Mouse (Mus musculus) limb, embryonic 11.5 days (tissue): ENCODE results near the gene 1600002K03Rik. TPM values are rescaled to one million over a fixed set of nuclear protein-coding genes. Genes with fewer than 3 reads are reported as not detected.
"Not testable (repeated sequence)": the region's sequence is repeated elsewhere in the genome, so short reads cannot be mapped to it uniquely, and the experiment has no call there.

ENCODE experiments used
- ATAC-seq: fragments of 200-750 bp; cut with Nextera tagmentation; 2 replicates; pipeline ENCODE4 v1.8.0; 2017; ENCODE audit warnings: low read depth; ENCODE audit not compliant: insufficient number of reproducible peaks, low FRiP score, low TSS enrichment
- DNase-seq: peaks from one replicate; pipeline ENCODE4 v3.0.0-alpha.2; 2015; ENCODE audit warnings: low spot score
- H3K27ac ChIP-seq: fragments of 300-500 bp; sonication (generic); replicated peaks from 2 replicates; pipeline ENCODE4 v1.5.1; 2014; ENCODE audit warnings: low read depth, mild to moderate bottlenecking, low read length
- H3K27me3 ChIP-seq: fragments of 300-500 bp; sonication (generic); 2 replicates; pipeline ENCODE4 v1.6.1; 2014; ENCODE audit warnings: mild to moderate bottlenecking, low read length, mixed read lengths; ENCODE audit not compliant: control insufficient read depth, insufficient read depth
- H3K36me3 ChIP-seq: fragments of 300-500 bp; sonication (generic); 2 replicates; pipeline ENCODE4 v1.6.1; 2014; ENCODE audit warnings: mild to moderate bottlenecking, low read length, moderate library complexity, mixed read lengths; ENCODE audit not compliant: control insufficient read depth, insufficient read depth
- H3K4me1 ChIP-seq: fragments of 300-500 bp; sonication (generic); 2 replicates; pipeline ENCODE4 v1.6.1; 2014; ENCODE audit warnings: low read length, mixed read lengths; ENCODE audit not compliant: control insufficient read depth, insufficient read depth
- H3K4me2 ChIP-seq: fragments of 300-500 bp; sonication (generic); 2 replicates; pipeline ENCODE4 v1.6.1; 2014; ENCODE audit warnings: low read depth, mild to moderate bottlenecking, moderate library complexity; ENCODE audit not compliant: severe bottlenecking
- H3K4me3 ChIP-seq: fragments of 300-500 bp; sonication (generic); 2 replicates; pipeline ENCODE4 v1.5.1; 2014; ENCODE audit warnings: low read depth, low read length
- H3K9ac ChIP-seq: fragments of 300-500 bp; sonication (generic); 2 replicates; pipeline ENCODE4 v1.6.1; 2014; ENCODE audit warnings: mild to moderate bottlenecking, low read length
- H3K9me3 ChIP-seq: fragments of 300-500 bp; sonication (generic); 2 replicates; pipeline ENCODE4 v1.6.1; 2016; ENCODE audit warnings: low read length; ENCODE audit not compliant: control insufficient read depth
- WGBS: fragments of 180-500 bp; shearing (Covaris S2); extraction: QIAGEN DNeasy Blood & Tissue Kit; methylation state at CpG from one replicate; pipeline ENCODE4 v1.1.7; 2014; 5-methylcytosine and 5-hydroxymethylcytosine counted together
- polyA plus RNA-seq: library from polyadenylated mRNA; unstranded; fragments of >200 nt; fragmentation: Nextera tagmentation; extraction: Ambion mirVana; gene quantifications from 2 replicates; pipeline ENCODE4 v1.2.1, GENCODE M21; 2014

The 1600002K03Rik gene
- polyA plus RNA-seq, 1 experiment from 2014 or later = 5.9 TPM

DNA sequence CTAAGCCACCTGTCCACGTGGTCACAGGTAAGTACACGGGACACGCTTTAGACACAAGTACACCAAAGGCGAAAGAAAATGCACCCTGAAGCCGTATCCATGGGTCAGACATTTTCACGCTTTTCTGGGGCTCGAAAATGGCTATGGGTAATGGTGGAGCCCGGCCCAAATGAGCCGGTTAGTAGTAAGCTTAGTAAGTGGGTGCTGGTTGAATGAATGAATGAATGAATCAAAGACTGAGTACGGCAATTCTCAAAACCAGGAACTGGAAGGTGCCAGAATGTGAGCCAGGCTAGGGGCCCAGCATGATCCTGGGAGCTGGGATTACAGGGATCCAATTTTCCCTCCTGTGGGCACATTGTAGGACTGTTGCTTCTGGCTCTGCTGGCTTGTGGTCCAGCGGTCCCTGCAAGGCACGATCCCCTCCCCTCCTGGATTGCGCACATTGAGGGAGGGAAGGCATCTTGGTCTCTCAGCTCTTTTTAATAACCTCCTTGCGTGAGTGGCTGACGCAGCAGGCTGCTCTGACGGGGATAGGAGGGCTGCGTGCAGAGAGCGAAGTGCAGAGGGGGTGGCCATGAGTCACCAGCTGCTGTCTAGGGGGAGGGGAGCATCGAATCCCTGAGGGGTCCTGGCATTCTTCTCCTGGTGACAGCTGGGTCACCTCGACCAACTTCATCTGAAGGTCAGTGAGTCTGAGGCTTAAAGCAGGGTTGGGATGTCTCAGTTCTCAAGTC, 7.2 kb upstream of the 1600002K03Rik start, which contains the start of gene Cirbp:
Gene Cirbp (plus strand): TSS at position 594 of the 737 bp plus-strand sequence.
- Histone ChIP-seq H3K4me2 (peak within 1 kb of the TSS; percentile 83), H3K9me3 (no peaks in the 10 kb centered on the region), H3K4me3 (peak within 1 kb of the TSS; percentile 34), H3K27ac (no peak within 1 kb of the TSS), H3K9ac (peak within 1 kb of the TSS; percentile 32; the same call in 1 of the 2 replicates), H3K4me1 (peaks cover 48% of the 10 kb centered on the region), H3K27me3 (no peaks in the 10 kb centered on the region), H3K36me3 (peaks cover 8% of the 10 kb centered on the region; the same call in 1 of the 2 replicates)
- ATAC-seq = no peak
- 17% methylated on average over 20 of the region's 20 CpGs for WGBS
- DNase-seq = no peak

DNA sequence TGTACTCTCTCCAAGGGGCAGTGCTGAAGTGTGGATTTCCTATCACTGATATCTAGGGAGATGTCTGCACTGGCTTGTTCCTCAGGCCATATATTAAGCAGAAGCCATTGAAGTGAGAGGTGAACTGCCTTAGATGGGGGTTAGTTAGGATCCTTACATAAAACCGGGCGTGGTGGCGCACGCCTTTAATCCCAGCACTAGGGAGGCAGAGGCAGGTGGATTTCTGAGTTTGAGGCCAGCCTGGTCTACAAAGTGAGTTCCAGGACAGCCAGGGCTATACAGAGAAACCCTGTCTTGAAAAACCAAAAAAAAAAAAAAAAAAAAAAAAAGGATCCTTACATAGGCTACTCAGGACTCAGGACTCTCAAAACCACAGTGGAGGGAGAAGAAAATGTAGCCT, 6.6 kb upstream of the 1600002K03Rik start:
- H3K4me2 ChIP-seq, H3K4me3 ChIP-seq, DNase-seq: not testable (repeated sequence)

DNA sequence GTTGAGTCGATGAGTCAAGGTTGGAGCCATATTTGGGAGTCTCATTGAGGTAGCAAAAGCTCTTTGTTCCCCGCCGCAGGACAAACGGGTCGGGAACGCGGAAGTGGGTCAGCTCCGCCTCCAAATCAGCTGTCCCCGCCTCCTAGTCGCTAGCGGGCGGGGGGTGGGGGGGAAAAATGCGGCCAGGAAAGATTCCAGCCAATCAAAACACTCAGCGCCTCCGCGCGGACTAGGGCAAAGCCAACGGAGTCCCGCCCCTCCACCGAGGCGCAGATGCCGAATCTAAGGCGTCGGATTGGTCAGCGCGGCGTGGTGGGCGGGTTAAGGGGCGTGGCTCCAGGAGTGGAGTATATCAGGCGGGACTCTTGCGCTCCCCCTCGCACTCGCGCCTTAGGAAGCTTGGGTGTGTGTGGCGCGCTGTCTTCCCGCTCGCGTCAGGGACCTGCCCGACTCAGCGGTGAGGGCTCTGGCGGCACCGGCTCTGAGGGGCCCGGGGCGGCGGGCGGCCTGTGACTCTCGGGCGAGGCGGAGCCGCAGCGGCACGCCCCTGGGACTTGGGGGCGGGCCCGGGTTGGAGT, 5.2 kb upstream of the 1600002K03Rik start:
- Histone ChIP-seq H3K27ac (peak overlapping the region; percentile 99), H3K4me2 (peak overlapping the region; percentile 85), H3K9me3 (no peaks in the 10 kb centered on the region), H3K27me3 (no peaks in the 10 kb centered on the region), H3K4me3 (peak overlapping the region; percentile 92), H3K36me3 (peaks cover 19% of the 10 kb centered on the region), H3K4me1 (peaks cover 39% of the 10 kb centered on the region), H3K9ac (peak overlapping the region; percentile 99)
- DNase-seq = peak; percentile 99
- 1% methylated on average over 46 of the region's 55 CpGs for WGBS
- peak; percentile 89 for ATAC-seq

More for the DNA sequence above, 6.6 kb upstream of the 1600002K03Rik start:
- not testable (repeated sequence) for H3K9me3 ChIP-seq, H3K9ac ChIP-seq, ATAC-seq, H3K27ac ChIP-seq, H3K27me3 ChIP-seq
- WGBS = 74% methylated on average over 4 of the region's 4 CpGs
- Histone ChIP-seq H3K36me3 (peaks cover 13% of the 10 kb centered on the region; the same call in 1 of the 2 replicates), H3K4me1 (peaks cover 42% of the 10 kb centered on the region)

DNA sequence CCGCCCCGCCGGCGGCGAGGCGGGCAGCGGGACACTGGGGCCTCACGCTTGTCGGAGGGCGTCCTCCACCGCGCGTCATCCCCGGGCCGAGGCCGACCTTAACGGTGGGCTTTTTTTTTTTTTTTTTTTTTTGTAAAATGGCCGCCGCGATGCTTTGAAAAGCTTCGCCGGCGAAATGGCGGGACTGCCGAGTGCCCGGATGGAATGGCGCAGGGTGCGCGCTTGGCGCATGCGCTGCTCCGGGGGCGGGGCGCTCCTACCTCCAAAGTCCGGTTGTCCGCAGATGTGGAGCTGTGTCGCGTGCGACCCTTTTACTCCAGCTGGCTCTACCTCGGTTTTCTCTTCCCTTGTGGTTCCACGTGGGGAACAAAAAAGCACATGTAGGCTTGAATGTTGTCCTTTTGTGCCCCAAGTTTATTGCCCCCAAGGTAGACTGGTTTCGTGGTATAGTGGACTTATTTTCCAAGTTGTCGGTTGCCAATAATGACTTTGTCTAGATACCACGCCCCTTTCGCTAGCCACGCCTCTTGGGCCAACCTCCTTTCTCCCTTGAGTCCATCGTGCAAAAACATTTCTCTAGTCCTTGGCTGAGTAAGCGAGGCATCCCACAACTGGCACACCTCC, 4.6 kb upstream of the 1600002K03Rik start:
- Histone ChIP-seq H3K4me1 (peaks cover 34% of the 10 kb centered on the region), H3K27ac (peak overlapping the region; percentile 99), H3K4me3 (peak overlapping the region; percentile 92), H3K9me3 (no peaks in the 10 kb centered on the region), H3K27me3 (no peaks in the 10 kb centered on the region), H3K9ac (peak overlapping the region; percentile 99), H3K36me3 (peaks cover 19% of the 10 kb centered on the region), H3K4me2 (peak overlapping the region; percentile 85)
- DNase-seq (peak; percentile 97), ATAC-seq (peak; percentile 52)
- WGBS = under 1% methylated on average over 48 of the region's 48 CpGs

DNA sequence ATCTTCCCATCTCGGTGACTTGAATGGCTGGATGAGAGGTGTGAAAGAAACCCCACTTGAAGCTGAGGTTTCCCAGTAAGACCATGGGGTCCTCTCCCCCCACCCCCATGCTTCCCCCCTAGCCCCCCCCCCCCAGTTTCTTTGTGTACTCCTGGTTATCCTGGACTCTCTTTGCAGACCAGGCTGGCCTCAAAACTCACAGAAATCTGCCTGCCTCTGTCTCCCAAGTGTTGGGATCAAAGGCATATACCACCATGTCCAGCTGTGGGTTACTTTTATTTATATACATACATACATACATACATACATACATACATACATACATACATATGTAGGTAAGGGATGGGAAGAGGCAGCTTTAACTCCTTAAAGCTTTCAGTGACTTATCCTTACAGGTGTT, 3.7 kb upstream of the 1600002K03Rik start:
- peak overlapping the region; percentile 92; the same call in 1 of the 2 replicates for H3K4me3 ChIP-seq
- no peaks in the 10 kb centered on the region for H3K9me3 ChIP-seq
- H3K4me1 ChIP-seq = peaks cover 32% of the 10 kb centered on the region
- 79% methylated on average over 1 of the region's 1 CpGs for WGBS
- no peak overlapping the region; the same call in 1 of the 2 replicates for H3K9ac ChIP-seq
- H3K36me3 ChIP-seq = peaks cover 19% of the 10 kb centered on the region
- H3K4me2 ChIP-seq = peak overlapping the region; percentile 85
- DNase-seq = no peak
- no peak overlapping the region for H3K27ac ChIP-seq
- no peaks in the 10 kb centered on the region for H3K27me3 ChIP-seq
- no peak for ATAC-seq

DNA sequence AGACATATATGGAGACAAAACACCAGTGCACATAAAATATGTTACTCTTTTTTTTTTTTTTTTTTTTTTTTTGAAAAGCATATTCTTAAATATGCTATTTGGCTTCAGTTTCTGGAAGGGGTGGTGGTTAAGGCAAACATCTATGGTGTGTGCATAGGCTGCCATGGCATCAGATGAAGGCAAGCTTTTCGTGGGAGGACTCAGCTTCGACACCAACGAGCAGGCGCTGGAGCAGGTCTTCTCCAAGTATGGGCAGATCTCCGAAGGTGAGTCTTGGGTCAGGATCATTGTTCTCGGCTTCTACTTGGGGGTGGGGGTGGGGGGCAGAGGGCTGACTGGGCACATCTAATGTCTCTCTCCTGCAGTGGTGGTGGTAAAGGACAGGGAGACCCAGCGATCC, 3.1 kb upstream of the 1600002K03Rik start:
- Histone ChIP-seq H3K4me3 (no peak overlapping the region), H3K9me3 (no peaks in the 10 kb centered on the region), H3K9ac (no peak overlapping the region), H3K27ac (no peak overlapping the region), H3K4me2 (no peak overlapping the region), H3K4me1 (peaks cover 26% of the 10 kb centered on the region), H3K27me3 (no peaks in the 10 kb centered on the region), H3K36me3 (peaks cover 19% of the 10 kb centered on the region)
- 90% methylated on average over 7 of the region's 7 CpGs for WGBS
- no peak for DNase-seq
- ATAC-seq = no peak

DNA sequence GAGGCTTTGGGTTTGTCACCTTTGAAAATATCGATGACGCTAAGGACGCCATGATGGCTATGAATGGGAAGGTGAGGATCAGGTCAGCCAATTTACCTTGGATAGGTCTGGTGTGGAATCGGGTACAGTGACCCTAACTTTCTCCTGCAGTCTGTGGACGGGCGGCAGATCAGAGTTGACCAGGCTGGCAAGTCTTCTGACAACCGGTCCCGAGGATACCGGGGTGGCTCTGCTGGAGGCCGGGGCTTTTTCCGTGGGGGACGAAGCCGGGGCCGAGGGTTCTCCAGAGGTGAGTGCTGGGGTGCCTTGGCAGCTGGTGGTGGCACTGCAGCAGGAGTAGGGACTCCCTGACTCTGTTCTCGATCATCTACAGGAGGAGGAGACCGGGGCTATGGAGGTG, 2.7 kb upstream of the 1600002K03Rik start:
- Histone ChIP-seq H3K4me3 (no peak overlapping the region), H3K4me1 (peaks cover 24% of the 10 kb centered on the region), H3K36me3 (peaks cover 19% of the 10 kb centered on the region), H3K9me3 (no peaks in the 10 kb centered on the region), H3K4me2 (no peak overlapping the region), H3K27ac (no peak overlapping the region), H3K9ac (no peak overlapping the region), H3K27me3 (no peaks in the 10 kb centered on the region)
- no peak for DNase-seq
- WGBS = 96% methylated on average over 16 of the region's 16 CpGs
- no peak for ATAC-seq

DNA sequence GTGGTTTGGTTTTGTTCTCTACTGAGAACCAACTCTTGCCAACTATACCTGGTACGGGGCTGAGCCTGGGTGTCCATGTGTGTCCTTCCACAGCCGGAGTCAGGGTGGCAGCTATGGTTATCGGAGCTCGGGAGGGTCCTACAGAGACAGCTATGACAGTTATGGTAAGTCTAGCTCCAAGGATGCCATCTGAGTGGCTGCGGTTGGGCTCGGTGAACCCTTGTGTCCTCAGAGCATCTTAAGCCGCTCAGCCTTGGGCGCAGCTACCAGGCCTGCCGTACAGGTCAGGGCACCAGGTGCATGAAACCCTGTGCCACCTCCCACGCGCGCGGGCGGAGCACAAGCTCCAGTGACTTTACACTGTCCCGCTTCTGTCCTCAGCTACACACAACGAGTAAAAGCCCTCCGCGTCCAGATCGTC, 2.1 kb upstream of the 1600002K03Rik start:
- H3K27me3 ChIP-seq = no peaks in the 10 kb centered on the region
- no peak for ATAC-seq
- H3K9me3 ChIP-seq = no peaks in the 10 kb centered on the region
- WGBS = 96% methylated on average over 19 of the region's 19 CpGs
- H3K4me3 ChIP-seq = peak overlapping the region; percentile 6; the same call in 1 of the 2 replicates
- peaks cover 19% of the 10 kb centered on the region for H3K36me3 ChIP-seq
- no peak overlapping the region for H3K27ac ChIP-seq
- H3K9ac ChIP-seq = no peak overlapping the region
- no peak for DNase-seq
- H3K4me1 ChIP-seq = peaks cover 20% of the 10 kb centered on the region
- no peak overlapping the region for H3K4me2 ChIP-seq
